Mouse (Mus musculus) myocyte (in vitro differentiated cells): ENCODE measurements around the gene Dis3l2.

Experiments used
- E2F4 ChIP-seq: IDR thresholded peaks from one replicate; pipeline ENCODE4 v1.6.1; 2011; ENCODE audit warnings: mild to moderate bottlenecking, control low read depth, moderate library complexity; ENCODE audit not compliant: insufficient read depth
- MAX ChIP-seq: IDR thresholded peaks from one replicate; pipeline ENCODE4 v1.6.1; 2011; ENCODE audit warnings: low read depth, mild to moderate bottlenecking, control low read depth
- MYOD1 ChIP-seq, 3 experiments: IDR thresholded peaks; one replicate each; pipeline ENCODE4 v1.6.1; 2011; ENCODE audit warnings: control low read depth in 2 of 3, low read depth in 2 of 3, mild to moderate bottlenecking in 2 of 3, moderate library complexity in 1 of 3; ENCODE audit not compliant: insufficient read length in 2 of 3, control insufficient read depth in 1 of 3
- MYOG ChIP-seq, 3 experiments: IDR thresholded peaks; one replicate each; pipeline ENCODE4 v1.6.1; 2011; ENCODE audit warnings: control low read depth in 2 of 3, low read depth in 2 of 3, mild to moderate bottlenecking in 2 of 3; ENCODE audit not compliant: insufficient read length in 2 of 3, control insufficient read depth in 1 of 3, insufficient read depth in 1 of 3
- POLR2A ChIP-seq: IDR thresholded peaks from one replicate; pipeline ENCODE4 v1.6.1; 2011; ENCODE audit warnings: low read depth, mild to moderate bottlenecking, control low read depth, moderate library complexity; ENCODE audit not compliant: insufficient read length
- POLR2AphosphoS2 ChIP-seq: IDR thresholded peaks from one replicate; pipeline ENCODE4 v1.6.1; 2011; ENCODE audit warnings: low read depth, control low read depth; ENCODE audit not compliant: insufficient read length
- REST ChIP-seq: IDR thresholded peaks from one replicate; pipeline ENCODE4 v1.6.1; 2011; ENCODE audit warnings: mild to moderate bottlenecking, control low read depth, moderate library complexity; ENCODE audit not compliant: insufficient read depth, insufficient read length
- SRF ChIP-seq: IDR thresholded peaks from one replicate; pipeline ENCODE4 v1.6.1; 2011; ENCODE audit warnings: low read depth; ENCODE audit not compliant: control insufficient read depth, insufficient read length
- TCF12 ChIP-seq: IDR thresholded peaks from one replicate; pipeline ENCODE4 v1.6.1; 2011; ENCODE audit warnings: mild to moderate bottlenecking, control low read depth; ENCODE audit not compliant: poor library complexity, insufficient read depth, severe bottlenecking
- TCF3 ChIP-seq: IDR thresholded peaks from one replicate; pipeline ENCODE4 v1.6.1; 2011; ENCODE audit warnings: low read depth, control low read depth; ENCODE audit not compliant: insufficient read length
- USF1 ChIP-seq: IDR thresholded peaks from one replicate; pipeline ENCODE4 v1.6.1; 2011; ENCODE audit warnings: low read depth, mild to moderate bottlenecking, control low read depth, moderate library complexity

DNA sequence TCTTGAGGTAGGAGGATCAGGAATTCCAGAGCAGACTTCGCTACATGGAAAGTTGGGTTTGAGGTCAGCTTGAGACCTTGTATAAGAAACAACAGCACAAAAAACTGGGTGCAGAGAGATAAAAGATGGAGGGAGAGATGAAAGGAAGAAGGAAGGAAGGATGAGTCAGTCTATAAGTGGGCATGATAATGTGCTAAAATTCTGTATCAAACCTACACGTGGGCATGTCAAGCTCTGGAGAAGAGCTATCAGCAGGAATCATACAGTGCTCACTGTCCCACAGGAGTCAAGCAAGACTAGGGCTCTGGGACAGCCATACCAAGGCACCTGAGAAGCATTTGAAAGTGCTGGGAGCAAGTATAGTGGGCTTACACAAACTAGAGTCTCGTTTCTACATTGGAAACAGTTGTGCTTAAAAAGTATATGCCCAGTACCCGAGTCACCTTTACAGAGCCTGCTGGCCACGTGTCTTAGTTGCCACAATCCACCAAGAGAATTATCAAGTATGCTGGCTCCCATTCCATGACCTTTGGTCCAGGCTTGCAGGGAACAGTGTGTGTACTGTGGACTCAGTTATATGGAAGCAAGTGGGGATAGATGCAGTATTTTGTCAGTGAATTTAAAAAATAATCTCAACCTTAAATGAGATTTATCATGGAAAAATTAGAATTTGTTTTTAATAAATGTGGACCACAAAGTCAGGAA, 248.0 kb downstream of the Dis3l2 start:
- TF ChIP-seq POLR2A: no peak
- TF ChIP-seq TCF3: no peak
- TF ChIP-seq E2F4: no peak
- no peak for TF ChIP-seq MYOG (IDR thresholded peaks at IDR 0.05; ENCODE audit: control insufficient read depth in 1 of 3, insufficient read depth in 1 of 3, insufficient read length in 2 of 3, low read depth in 2 of 3)
- TF ChIP-seq TCF12: no peak
- TF ChIP-seq MAX: no peak
- no peak for TF ChIP-seq REST
- TF ChIP-seq USF1: no peak
- no peak for TF ChIP-seq MYOD1 (IDR thresholded peaks at IDR 0.05; ENCODE audit: control insufficient read depth in 1 of 3, insufficient read length in 2 of 3, low read depth in 2 of 3)
- TF ChIP-seq SRF: no peak
- TF ChIP-seq POLR2AphosphoS2: no peak
